Mouse (Mus musculus): ENCODE data around the gene Brox. TPM values are rescaled to one million over a fixed set of nuclear protein-coding genes. Genes with fewer than 3 reads are reported as not detected.

Brox gene
- total RNA-seq, 4 experiments from 2014 or later: 47.5 to 63.0 (median 56.3) TPM

- no peak for DNase-seq (ENCODE audit: low spot score in 2 of 2)
Observed at GRCm38 (mm10) chr1:183272867-183273818, 23.9 kb downstream of the Brox start.

- no peak for DNase-seq (ENCODE audit: low spot score in 2 of 2)
Observed at GRCm38 (mm10) chr1:183267666-183268065, 29.4 kb downstream of the Brox start.

DNA sequence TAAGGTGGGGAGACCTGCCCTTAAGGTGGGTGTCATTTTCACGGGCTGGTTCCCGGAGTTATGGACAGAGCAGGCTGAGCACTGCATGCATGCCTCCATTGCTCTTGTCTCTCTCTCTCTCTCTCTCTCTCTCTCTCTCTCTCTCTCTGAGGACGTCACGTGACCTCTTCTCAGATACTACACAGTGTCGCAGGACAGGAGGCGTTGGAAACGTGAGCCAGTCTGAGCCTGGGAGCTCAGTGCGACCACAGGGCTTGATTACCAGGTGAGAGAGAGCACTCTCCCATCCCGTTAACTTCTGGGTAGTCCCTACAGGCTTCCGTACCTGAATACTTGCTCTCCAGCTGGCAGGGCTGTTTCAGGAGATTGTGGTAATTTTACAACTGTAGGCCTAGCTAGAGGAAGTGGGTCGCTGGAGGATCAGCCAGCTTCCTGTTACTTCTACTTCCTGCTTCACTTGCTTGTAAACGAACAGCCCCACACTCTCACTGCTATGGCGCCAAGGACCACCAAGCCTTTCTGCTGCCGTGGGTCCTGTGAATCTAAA, 31.1 kb downstream of the Brox start:
- DNase-seq (ENCODE audit: low spot score in 2 of 2): no peak

DNA sequence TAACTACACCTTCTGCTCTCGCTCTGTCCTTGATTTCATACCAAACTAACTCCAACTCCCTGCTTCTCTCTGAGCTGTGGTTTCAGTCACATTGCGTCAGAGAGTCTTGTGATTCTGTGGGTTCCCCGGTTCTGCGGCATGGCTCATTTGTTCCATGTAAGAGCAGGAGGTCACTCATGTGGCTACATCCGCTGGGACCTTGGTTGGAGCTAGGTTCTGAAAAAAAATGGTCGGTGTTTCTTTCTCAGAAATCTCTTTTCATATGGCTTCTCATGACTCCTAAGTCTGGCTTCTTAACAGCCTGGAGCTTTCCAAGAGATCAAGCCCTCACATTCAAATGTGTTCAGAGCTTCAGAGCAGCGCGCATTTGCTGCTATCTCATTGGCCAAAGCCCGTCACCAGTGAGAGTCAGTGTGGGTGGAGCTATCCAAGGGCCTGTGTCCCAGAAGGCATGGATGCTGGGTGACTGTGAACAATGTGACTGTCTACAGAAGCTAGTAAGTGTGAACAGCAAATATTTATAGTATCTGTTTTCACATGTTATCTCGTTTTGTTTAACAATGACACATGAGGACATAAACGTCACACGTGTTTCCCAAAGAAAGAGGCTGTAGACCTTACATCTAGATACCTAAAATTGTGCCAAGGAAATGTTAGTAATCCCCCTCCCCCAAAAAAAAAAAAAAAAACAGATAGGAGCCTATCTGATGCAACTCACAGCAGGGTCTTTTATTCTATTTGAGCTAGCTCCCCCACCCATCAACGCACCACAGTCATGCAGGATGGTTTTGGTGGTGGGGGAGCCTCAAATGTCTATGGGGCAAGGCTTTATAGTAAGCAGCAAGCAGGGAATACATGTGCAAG, 32.7 kb downstream of the Brox start:
- no peak for DNase-seq (ENCODE audit: low spot score in 2 of 2)

GRCm38 (mm10) chr1:183252574-183252973, 44.5 kb downstream of the Brox start:
- peak in 1 of 2 experiments; percentile 6 for DNase-seq (ENCODE audit: low spot score in 2 of 2)

DNA sequence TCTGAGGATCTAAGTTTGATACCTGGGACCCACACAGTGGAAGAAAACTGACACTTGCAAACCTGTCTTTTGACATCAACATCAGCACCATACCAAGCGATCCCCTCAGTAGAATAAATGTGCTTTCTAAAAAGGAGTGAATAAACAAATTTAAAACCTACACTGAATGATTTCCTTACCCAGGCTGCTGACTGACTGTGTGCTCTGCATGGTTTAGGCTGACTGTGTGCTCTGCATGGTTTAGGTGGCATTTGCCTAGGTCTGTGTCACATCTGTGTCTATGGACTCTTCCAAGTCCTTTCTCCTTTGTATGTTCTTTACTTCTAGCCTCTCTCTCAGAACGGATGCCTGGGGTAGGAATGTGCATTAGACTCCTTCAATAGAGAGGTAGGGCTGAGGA, 45.3 kb downstream of the Brox start:
- DNase-seq (ENCODE audit: low spot score in 2 of 2): no peak

DNA sequence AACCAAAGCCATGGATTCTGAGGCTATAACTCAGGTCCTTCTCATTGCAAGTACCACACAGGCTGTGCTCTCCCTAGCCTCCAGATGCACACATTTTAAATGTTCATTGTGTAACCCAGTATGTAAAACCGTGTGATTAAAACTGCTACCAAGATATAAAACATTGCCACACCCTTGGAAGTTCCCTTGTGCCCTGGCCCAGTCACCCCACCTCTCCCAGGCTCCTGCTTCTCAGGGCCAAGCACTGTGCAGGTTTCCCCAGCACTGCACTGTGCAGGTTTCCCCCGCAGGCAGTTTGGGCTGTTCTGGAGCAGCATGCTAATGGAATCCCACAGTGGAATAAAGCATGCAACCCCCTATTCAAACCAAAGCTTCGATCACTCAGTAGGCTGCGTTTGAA, 46.5 kb downstream of the Brox start:
- DNase-seq (ENCODE audit: low spot score in 2 of 2): no peak

DNA sequence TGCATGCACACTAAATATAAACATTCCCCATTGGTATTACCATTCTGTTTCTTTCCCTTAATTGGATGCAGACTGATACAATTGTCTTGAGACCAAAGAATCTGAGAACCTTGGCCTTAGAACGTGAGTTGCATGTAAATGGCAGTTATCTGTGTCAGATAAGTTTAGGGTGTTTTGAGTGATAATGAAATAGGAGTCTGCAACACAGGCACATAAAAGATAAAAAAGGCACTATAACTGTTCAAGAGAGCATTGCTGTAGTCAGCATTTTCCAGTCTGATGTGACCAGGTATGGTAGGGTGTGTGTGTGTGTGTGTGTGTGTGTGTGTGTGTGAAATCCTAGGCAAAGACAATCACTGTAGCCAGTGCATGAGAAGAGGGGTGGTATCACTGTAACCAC, 48.9 kb downstream of the Brox start:
- DNase-seq (ENCODE audit: low spot score in 2 of 2): no peak

GRCm38 (mm10) chr1:183243293-183243692, 53.8 kb downstream of the Brox start:
- DNase-seq (ENCODE audit: low spot score in 2 of 2): no peak

DNA sequence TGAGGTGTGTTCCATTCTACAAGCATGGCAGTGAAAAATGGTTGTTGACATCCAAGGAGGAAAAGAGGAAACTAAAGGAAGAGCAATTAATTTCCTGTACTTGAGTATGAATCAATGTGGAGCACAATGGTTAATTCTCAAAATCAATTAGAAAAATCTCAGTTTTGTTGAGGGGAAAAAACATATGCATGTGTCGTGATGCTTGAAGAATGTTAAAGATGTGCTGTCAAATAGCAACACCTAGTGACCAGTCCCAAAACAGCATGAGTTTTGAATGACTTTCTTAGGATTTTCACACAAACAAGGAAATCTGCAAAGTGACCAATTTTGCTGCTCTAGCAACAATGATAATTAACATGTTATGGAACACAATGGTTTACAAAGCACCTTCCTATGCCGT, 59.2 kb downstream of the Brox start:
- peak in 1 of 2 experiments; percentile 9 for DNase-seq (ENCODE audit: low spot score in 2 of 2)

GRCm38 (mm10) chr1:183236460-183236859, 60.6 kb downstream of the Brox start:
- no peak for DNase-seq (ENCODE audit: low spot score in 2 of 2)

GRCm38 (mm10) chr1:183233679-183234174, 63.3 kb downstream of the Brox start:
- DNase-seq (ENCODE audit: low spot score in 2 of 2): no peak

DNA sequence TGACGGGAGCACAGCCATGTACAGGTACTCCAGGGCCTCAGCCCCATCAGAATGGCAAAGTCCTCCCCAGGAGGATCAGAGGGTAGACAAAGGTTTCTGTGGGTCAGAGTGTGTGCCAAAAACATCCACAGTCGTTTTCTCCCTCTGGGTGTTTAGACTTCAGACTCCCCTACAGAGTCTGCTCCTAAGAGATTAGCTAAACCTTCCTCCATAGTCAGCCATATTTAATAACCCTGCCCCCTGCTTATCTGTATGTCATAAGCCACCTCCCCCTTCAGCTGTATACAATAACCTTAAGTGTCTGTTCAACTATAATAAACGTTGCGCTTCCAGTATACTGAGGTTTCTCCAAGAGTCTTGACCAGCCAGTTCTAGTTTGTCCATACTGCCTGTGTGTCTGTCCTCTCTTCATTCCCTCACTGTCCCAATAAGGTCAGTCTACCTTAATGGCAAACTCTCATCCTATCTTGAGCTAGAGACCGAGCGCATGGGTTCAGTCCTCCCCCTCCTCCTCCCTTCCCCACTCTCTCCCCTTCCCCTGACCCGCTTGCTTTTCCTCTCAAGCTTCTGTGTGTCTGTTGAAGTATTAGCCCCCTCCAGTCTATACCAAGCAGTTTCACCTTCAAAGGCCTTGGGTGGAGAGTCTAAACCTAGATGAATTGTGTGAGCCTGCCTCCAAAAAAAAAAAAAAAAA, 63.9 kb downstream of the Brox start:
- DNase-seq (ENCODE audit: low spot score in 2 of 2): no peak

DNA sequence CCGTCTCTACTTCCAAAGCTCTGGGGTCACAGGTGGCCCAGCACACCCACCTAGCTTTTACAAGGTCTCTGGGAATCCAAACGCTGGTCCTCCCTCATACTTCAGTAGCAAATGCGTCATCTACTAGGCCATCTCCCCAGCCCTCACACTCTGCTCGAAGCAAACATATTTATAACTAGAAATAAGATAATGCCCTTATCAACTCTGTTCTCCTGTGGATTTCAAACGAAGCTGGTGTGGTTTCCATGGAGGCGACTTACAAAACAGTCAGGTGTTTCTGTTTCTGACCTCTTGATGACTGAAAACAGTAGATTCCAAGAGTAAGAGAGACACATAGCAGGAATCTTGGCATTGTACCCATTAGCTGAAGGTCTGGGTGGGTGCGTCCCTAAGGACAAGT, 69.6 kb downstream of the Brox start:
- no peak for DNase-seq (ENCODE audit: low spot score in 2 of 2)

Other genes starting within 250 kb of the Brox start
- 1 to 10 TPM; 4.5 to 6.5 (median 5.4) TPM for gene Disp1, start 75.7 kb downstream of the Brox start, total RNA-seq (2022)
- 10 to 100 TPM; 47.1 to 53.3 (median 49.8) TPM for gene Aida, start 679 bp downstream of the Brox start, total RNA-seq (2022)
- gene Mia3, start 72.3 kb upstream of the Brox start, total RNA-seq (2022): 100 to 1,000 TPM; 209 to 231 (median 215) TPM
- 10 to 100 TPM; 19.4 to 22.6 (median 20.0) TPM for gene Taf1a, start 91.7 kb upstream of the Brox start, total RNA-seq (2022)
- 1 to 10 TPM in 1 of 4 experiments, under 1 TPM in 3; 0.16 to 1.2 (median 0.32) TPM for gene Hhipl2, start 120.9 kb upstream of the Brox start, total RNA-seq (2022)